Mouse (Mus musculus) ES-Bruce4 (cell line): ENCODE measurements at regions not wholly inside any gene's neighbourhood (a gene's known extent, or its start where the extent isn't known, plus 50 kb on each side); places are given as distances from the start of the nearest gene placed in this dataset.

Experiments used
- CTCF ChIP-seq: IDR thresholded peaks from one replicate; pipeline ENCODE4 v1.8.1; 2011; ENCODE audit warnings: low read depth, low read length
- POLR2A ChIP-seq: IDR thresholded peaks from one replicate; pipeline ENCODE4 v1.8.1; 2011; ENCODE audit warnings: low read length; ENCODE audit not compliant: insufficient read depth

- TF ChIP-seq CTCF: no peak
- no peak for TF ChIP-seq POLR2A
Measured at GRCm38 (mm10) chr15:71010362-71010761, 2824.0 kb upstream of the Gm6569 start.
